Mouse (Mus musculus) lung, embryonic 14.5 days (tissue): ENCODE results near the gene Tsc1. TPM values are rescaled to one million over a fixed set of nuclear protein-coding genes. Genes with fewer than 3 reads are reported as not detected.

Source experiments
- ATAC-seq: fragments of 200-750 bp; cut with Nextera tagmentation; 2 replicates; pipeline ENCODE4 v1.8.0; 2017; ENCODE audit warnings: mild to moderate bottlenecking, moderate TSS enrichment, moderate library complexity; ENCODE audit not compliant: insufficient read depth
- DNase-seq: peaks from one replicate; pipeline ENCODE4 v3.0.0-alpha.2; 2015
- H3K27ac ChIP-seq: fragments of 300-500 bp; sonication (generic); 2 replicates; pipeline ENCODE4 v1.5.1; 2014; ENCODE audit warnings: low read depth, mild to moderate bottlenecking, moderate library complexity
- H3K27me3 ChIP-seq: fragments of 300-500 bp; sonication (generic); 2 replicates; pipeline ENCODE4 v1.6.1; 2014; ENCODE audit warnings: low read length, control low read depth; ENCODE audit not compliant: insufficient read depth
- H3K36me3 ChIP-seq: fragments of 300-500 bp; sonication (generic); 2 replicates; pipeline ENCODE4 v1.6.1; 2014; ENCODE audit warnings: control low read depth; ENCODE audit not compliant: insufficient read depth
- H3K4me1 ChIP-seq: fragments of 300-500 bp; sonication (generic); 2 replicates; pipeline ENCODE4 v1.6.1; 2014; ENCODE audit warnings: antibody characterized with exemption, control low read depth; ENCODE audit not compliant: insufficient read depth
- H3K4me2 ChIP-seq: fragments of 300-500 bp; sonication (generic); 2 replicates; pipeline ENCODE4 v1.6.1; 2014; ENCODE audit warnings: mild to moderate bottlenecking
- H3K4me3 ChIP-seq: fragments of 300-500 bp; sonication (generic); 2 replicates; pipeline ENCODE4 v1.5.1; 2014; ENCODE audit warnings: low read depth, low read length
- H3K9ac ChIP-seq: fragments of 300-500 bp; sonication (generic); 2 replicates; pipeline ENCODE4 v1.6.1; 2014
- H3K9me3 ChIP-seq: fragments of 300-500 bp; sonication (generic); 2 replicates; pipeline ENCODE4 v1.6.1; 2016; ENCODE audit warnings: low read depth, low read length, control low read depth
- CTCF ChIP-seq: IDR thresholded peaks from 2 replicates; pipeline ENCODE4 v1.5.1; 2016; ENCODE audit warnings: antibody characterized with exemption, low read depth
- WGBS: fragments of 180-500 bp; shearing (Covaris S2); extraction: QIAGEN DNeasy Blood & Tissue Kit; methylation state at CpG from one replicate; pipeline ENCODE4 v1.1.7; 2014; 5-methylcytosine and 5-hydroxymethylcytosine counted together
- polyA plus RNA-seq: library from polyadenylated mRNA; unstranded; fragments of >200 nt; fragmentation: Nextera tagmentation; extraction: Ambion mirVana; gene quantifications from 2 replicates; pipeline ENCODE4 v1.2.1, GENCODE M21; 2014

Tsc1 gene
- polyA plus RNA-seq, 1 experiment from 2014 or later: 22.2 TPM

DNA sequence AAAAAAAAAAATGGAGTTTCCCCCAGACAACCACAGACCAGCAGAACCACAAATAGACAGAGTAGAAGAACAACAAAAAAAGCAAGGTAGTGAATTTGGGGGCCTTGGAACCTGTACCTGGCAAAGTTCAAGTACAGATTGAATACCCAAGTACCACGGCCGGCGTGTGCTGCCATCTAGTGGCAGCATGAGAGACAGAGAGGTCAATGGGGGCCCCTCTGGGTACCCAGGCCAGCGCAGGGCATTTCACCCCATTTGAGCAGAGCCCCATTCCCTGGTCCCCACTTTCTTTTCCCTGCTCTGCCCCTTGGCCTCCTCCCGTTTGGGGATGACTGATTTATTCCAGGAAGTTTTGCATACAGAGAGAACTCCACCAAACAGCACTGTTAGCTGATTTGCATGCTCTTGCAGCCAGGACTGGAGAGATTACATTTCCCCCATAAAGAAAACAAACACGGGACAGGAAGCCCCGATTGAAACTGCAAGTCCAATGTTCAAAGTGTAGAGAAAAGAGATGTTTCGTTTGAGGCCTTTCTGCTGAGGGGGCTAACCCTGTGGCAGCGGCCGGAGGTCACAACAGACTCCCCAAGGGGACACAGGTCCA is 18.4 kb upstream of the Tsc1 start:
- DNase-seq (peak; percentile 74), ATAC-seq (no peak)
- TF ChIP-seq CTCF: peak; percentile 74
- Histone ChIP-seq H3K4me2 (no peak overlapping the region), H3K9me3 (no peaks in the 10 kb centered on the region), H3K36me3 (no peaks in the 10 kb centered on the region), H3K4me3 (no peak overlapping the region), H3K27me3 (peaks cover 12% of the 10 kb centered on the region), H3K4me1 (no peaks in the 10 kb centered on the region), H3K27ac (no peak overlapping the region), H3K9ac (no peak overlapping the region)
- WGBS: 20% methylated on average over 10 of the region's 10 CpGs

DNA sequence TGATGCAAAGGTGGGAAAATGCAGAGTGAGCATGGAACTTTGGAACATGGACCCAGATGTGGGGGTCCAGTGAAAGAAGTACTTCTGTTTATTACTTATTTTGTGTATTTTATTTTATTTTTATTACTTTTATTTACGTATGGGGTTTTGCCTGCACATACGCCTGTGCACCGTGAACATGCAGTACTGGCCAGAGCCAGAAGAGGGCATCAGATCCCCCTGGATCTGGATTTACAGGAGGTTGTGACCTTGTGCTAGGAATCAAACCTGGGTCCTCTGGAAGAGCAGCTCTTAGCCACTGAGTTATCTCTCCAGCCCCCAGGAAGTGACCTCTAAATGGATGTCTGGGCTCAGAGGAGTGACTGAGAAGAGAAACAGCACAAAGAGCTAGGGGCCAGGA is 16.2 kb upstream of the Tsc1 start:
- H3K4me1 ChIP-seq: no peaks in the 10 kb centered on the region
- ATAC-seq (no peak), DNase-seq (no peak)
- no peaks in the 10 kb centered on the region for H3K36me3 ChIP-seq
- H3K9ac ChIP-seq: no peak overlapping the region
- 86% methylated on average over 3 of the region's 3 CpGs for WGBS
- TF ChIP-seq CTCF: 0 out of 2 replicates have a peak, but pooled peaks have one; percentile 26
- H3K4me3 ChIP-seq: no peak overlapping the region
- no peaks in the 10 kb centered on the region for H3K9me3 ChIP-seq
- no peak overlapping the region for H3K27ac ChIP-seq
- H3K4me2 ChIP-seq: no peak overlapping the region
- peaks cover 12% of the 10 kb centered on the region for H3K27me3 ChIP-seq

DNA sequence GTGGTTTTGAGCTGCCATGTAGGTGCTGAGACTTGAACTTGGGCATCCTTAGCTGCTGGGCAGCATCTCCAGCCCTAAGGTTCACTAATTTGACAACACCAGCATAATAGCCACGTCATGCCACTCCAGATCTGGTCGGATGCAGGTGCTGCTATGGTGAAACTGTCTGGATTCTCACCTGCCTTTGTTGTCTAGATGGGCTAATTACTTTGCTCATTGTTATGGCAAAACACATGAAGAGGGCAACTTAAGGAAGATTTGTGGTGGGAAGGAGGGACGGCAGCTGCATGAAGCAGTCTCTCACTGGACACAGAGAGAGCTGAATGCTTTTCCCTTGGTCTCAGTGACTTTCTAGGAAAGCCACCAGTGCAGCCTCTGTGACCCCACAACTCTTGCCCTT is 15.0 kb upstream of the Tsc1 start:
- 76% methylated on average over 3 of the region's 3 CpGs for WGBS
- no peak overlapping the region for H3K9ac ChIP-seq
- ATAC-seq: no peak

DNA sequence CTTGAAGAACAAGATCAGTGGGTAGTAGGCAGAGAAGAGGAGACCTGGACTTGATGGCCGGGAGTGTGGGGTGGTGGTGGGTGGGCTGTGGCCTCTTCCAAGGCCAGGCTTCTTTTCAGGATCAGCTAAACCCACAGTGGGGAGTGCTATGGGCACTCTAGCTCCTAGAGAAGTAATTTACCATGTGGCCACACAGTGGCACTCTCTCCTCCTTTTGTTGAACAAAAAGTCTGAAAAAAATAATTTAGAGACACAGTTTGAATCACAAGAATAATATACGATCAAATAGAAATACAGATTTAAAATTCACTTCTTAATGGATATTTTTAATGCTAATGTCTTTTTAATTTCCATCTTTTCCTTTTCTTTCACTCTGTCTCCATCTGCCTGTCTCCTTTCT is 13.0 kb upstream of the Tsc1 start:
- no peaks in the 10 kb centered on the region for H3K36me3 ChIP-seq
- no peaks in the 10 kb centered on the region for H3K27me3 ChIP-seq
- peak; percentile 17 for DNase-seq
- WGBS: 47% methylated on average over 2 of the region's 2 CpGs
- no peak overlapping the region for H3K9ac ChIP-seq
- H3K27ac ChIP-seq: no peak overlapping the region
- H3K9me3 ChIP-seq: no peaks in the 10 kb centered on the region
- no peak for ATAC-seq
- H3K4me1 ChIP-seq: no peaks in the 10 kb centered on the region
- no peak overlapping the region for H3K4me3 ChIP-seq
- no peak for TF ChIP-seq CTCF
- no peak overlapping the region for H3K4me2 ChIP-seq

More for the DNA sequence above, 15.0 kb upstream of the Tsc1 start:
- H3K4me1 ChIP-seq: no peaks in the 10 kb centered on the region
- peaks cover 6% of the 10 kb centered on the region for H3K27me3 ChIP-seq
- H3K27ac ChIP-seq: no peak overlapping the region
- TF ChIP-seq CTCF: no peak
- H3K4me3 ChIP-seq: no peak overlapping the region
- H3K4me2 ChIP-seq: no peak overlapping the region
- H3K36me3 ChIP-seq: no peaks in the 10 kb centered on the region
- no peaks in the 10 kb centered on the region for H3K9me3 ChIP-seq
- DNase-seq: no peak

DNA sequence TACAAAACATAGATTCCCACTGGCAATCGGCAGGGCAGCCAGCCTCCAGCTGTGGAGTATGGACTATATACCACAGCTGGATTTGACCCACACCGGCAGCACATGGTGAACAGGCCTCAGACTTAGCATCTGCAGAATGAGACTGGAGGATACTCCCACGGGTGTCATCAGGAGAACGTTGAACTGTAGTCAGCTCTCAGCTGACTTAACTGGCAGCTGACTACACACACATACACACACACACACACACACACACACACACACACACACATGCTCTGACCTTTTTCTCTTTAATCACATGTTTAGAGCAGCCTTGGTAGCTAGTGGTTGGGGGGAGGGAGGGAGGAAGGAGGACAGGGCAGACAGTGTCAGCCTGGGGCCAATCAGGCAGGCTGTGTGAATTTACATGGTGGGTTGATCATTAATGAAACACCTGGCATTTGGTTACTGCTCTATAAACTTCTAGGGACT is 11.1 kb upstream of the Tsc1 start:
- DNase-seq (no peak), ATAC-seq (no peak)
- H3K36me3 ChIP-seq: no peaks in the 10 kb centered on the region
- no peak overlapping the region for H3K4me2 ChIP-seq
- H3K4me3 ChIP-seq: no peak overlapping the region
- 31% methylated on average over 4 of the region's 4 CpGs for WGBS
- no peak overlapping the region for H3K9ac ChIP-seq
- H3K27me3 ChIP-seq: no peaks in the 10 kb centered on the region
- no peak overlapping the region for H3K27ac ChIP-seq
- TF ChIP-seq CTCF: no peak
- no peaks in the 10 kb centered on the region for H3K9me3 ChIP-seq
- H3K4me1 ChIP-seq: no peaks in the 10 kb centered on the region

DNA sequence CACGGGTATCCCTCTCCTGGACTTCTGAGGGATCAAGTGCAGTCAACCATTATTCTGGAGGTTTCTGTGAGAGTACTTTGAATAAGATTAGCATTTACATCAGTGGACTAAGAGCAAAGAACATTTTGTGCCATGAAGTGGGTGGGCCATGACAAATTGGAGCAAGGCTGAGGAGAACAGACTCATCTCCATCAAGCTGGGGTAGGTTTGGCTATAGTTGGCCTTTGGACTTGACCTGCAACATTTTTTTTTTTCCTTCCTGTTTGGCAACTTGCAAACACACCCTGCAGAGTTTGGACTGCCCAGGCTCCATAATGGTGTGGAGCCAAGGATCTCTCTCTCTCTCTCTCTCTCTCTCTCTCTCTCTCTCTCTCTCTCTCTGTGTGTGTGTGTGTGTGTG is 8.4 kb upstream of the Tsc1 start:
- Histone ChIP-seq H3K4me1 (no peaks in the 10 kb centered on the region), H3K27me3 (no peaks in the 10 kb centered on the region), H3K4me3 (no peak overlapping the region), H3K36me3 (no peaks in the 10 kb centered on the region), H3K27ac (no peak overlapping the region), H3K4me2 (no peak overlapping the region), H3K9me3 (no peaks in the 10 kb centered on the region), H3K9ac (no peak overlapping the region)
- TF ChIP-seq CTCF: no peak
- no peak for ATAC-seq
- 61% methylated on average over 1 of the region's 1 CpGs for WGBS
- DNase-seq: no peak

DNA sequence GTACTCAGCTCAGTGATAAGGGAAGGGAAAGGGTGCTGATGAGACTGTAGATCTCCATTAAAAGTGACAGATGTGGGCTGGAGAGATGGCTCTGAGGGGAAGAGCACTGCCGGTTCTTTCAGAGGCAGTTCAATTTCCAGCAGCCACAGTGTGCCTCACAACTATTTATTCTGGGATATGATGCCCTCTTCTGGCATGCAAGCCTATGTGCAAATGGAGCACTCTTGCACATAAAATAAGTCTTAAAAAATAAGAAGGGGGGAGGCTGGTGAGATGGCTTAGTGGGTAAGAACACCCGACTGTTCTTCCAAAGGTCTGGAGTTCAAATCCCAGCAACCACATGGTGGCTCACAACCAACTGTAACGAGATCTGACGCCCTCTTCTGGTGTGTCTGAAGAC is 7.9 kb upstream of the Tsc1 start:
- H3K36me3 ChIP-seq: no peaks in the 10 kb centered on the region
- H3K9me3 ChIP-seq: no peaks in the 10 kb centered on the region
- TF ChIP-seq CTCF: no peak
- H3K9ac ChIP-seq: no peak overlapping the region
- WGBS: 47% methylated on average over 4 of the region's 4 CpGs
- H3K27me3 ChIP-seq: no peaks in the 10 kb centered on the region
- no peak overlapping the region for H3K4me2 ChIP-seq
- ATAC-seq (no peak), DNase-seq (no peak)
- no peaks in the 10 kb centered on the region for H3K4me1 ChIP-seq
- no peak overlapping the region for H3K27ac ChIP-seq
- no peak overlapping the region for H3K4me3 ChIP-seq

DNA sequence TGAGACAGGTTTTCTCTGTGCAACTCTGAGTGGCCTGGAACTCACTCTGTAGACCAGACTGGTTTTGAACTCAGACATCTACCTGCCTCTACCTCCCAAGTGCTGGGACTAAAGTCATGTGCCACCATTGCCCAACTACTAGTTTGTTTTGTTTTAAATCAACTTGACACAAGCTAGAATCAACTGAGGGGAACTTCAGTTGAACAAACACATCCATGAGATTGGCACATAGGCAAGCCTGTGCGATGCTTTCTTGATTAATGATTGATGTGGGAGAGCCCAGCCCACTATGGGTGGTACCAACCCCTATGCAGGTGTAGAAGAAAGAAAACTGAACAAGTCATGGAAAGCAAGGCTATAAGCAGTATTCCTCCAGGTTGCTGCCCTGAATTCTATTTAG is 5.8 kb upstream of the Tsc1 start:
- Histone ChIP-seq H3K4me2 (no peak overlapping the region), H3K27me3 (no peaks in the 10 kb centered on the region), H3K27ac (no peak overlapping the region), H3K4me1 (peaks cover 8% of the 10 kb centered on the region), H3K36me3 (no peaks in the 10 kb centered on the region), H3K9ac (no peak overlapping the region), H3K9me3 (no peaks in the 10 kb centered on the region), H3K4me3 (no peak overlapping the region)
- 72% methylated on average over 1 of the region's 1 CpGs for WGBS
- DNase-seq: no peak
- ATAC-seq: no peak
- no peak for TF ChIP-seq CTCF
